Mouse (Mus musculus) limb, embryonic 10.5 days (tissue): ENCODE data around the gene Gon4l. TPM values are rescaled to one million over a fixed set of nuclear protein-coding genes. Genes with fewer than 3 reads are reported as not detected.

Experiments
- DNase-seq: peaks from one replicate; pipeline ENCODE4 v3.0.0-alpha.2; 2017; ENCODE audit warnings: low spot score
- H3K27ac ChIP-seq: fragments of 300-500 bp; sonication (generic); 2 replicates; pipeline ENCODE4 v1.5.1; 2016; ENCODE audit warnings: mild to moderate bottlenecking
- H3K27me3 ChIP-seq: fragments of 300-500 bp; sonication (generic); 2 replicates; pipeline ENCODE4 v1.6.1; 2016; ENCODE audit warnings: low read depth, mild to moderate bottlenecking; ENCODE audit not compliant: poor library complexity, severe bottlenecking
- H3K36me3 ChIP-seq: fragments of 300-500 bp; sonication (generic); 2 replicates; pipeline ENCODE4 v1.6.1; 2016; ENCODE audit warnings: mild to moderate bottlenecking, moderate library complexity
- H3K4me1 ChIP-seq: fragments of 300-500 bp; sonication (generic); 2 replicates; pipeline ENCODE4 v1.6.1; 2016
- H3K4me3 ChIP-seq: fragments of 300-500 bp; sonication (generic); 2 replicates; pipeline ENCODE4 v1.5.1; 2016; ENCODE audit warnings: mild to moderate bottlenecking, moderate library complexity
- H3K9me3 ChIP-seq: fragments of 300-500 bp; sonication (generic); replicated peaks from 2 replicates; pipeline ENCODE4 v1.6.1; 2016; ENCODE audit warnings: mild to moderate bottlenecking
- polyA plus RNA-seq: library from polyadenylated mRNA; unstranded; fragments of >200 nt; fragmentation: Nextera tagmentation; extraction: Ambion mirVana; gene quantifications from 2 replicates; pipeline ENCODE4 v1.2.1, GENCODE M21; 2016

Gon4l gene
- polyA plus RNA-seq, 1 experiment from 2014 or later, result 18.5 TPM

DNA sequence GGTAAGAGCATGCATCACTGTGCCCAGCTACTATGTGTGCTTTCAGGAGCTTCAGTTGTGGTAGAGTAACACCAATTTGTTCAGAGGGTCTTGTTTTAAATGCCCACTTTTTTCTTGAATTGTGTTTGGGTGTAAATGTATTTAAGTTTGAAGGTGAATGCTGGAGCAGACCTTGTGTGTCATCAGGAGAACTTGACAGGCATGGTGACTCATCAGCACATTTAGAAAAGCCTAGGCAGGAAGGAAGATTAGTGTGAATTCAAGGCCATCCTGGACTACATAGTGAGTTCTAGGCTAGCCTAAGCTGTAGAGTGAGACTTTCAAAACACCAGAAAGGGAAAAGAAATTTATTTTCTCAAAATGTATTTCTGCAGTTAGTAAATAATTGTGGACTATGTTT, 118.7 kb downstream of the Gon4l start:
- Histone ChIP-seq H3K9me3 (no peaks in the 10 kb centered on the region), H3K4me3 (no peak overlapping the region), H3K4me1 (peaks cover 14% of the 10 kb centered on the region), H3K27me3 (no peaks in the 10 kb centered on the region), H3K27ac (no peak overlapping the region), H3K36me3 (peaks cover 3% of the 10 kb centered on the region; the same call in 1 of the 2 replicates)
- DNase-seq, result no peak

Other genes starting within 250 kb of the Gon4l start
- gene Arhgef2, start 229.3 kb upstream of the Gon4l start, polyA plus RNA-seq, result 103 and 119 TPM in 2 replicates
- not detected in 2 replicates for gene Rxfp4, start 182.1 kb upstream of the Gon4l start, polyA plus RNA-seq
- gene Khdc4, start 149.4 kb upstream of the Gon4l start, polyA plus RNA-seq, result 103 and 111 TPM in 2 replicates
- gene Rit1, start 118.4 kb upstream of the Gon4l start, polyA plus RNA-seq, result 26.8 and 28.4 TPM in 2 replicates
- gene Syt11, start 60.1 kb upstream of the Gon4l start, polyA plus RNA-seq, result 15.1 and 28.1 TPM in 2 replicates
- gene Msto1, start 78.8 kb downstream of the Gon4l start, polyA plus RNA-seq, result 57.4 and 67.0 TPM in 2 replicates
- gene Ash1l, start 115.4 kb downstream of the Gon4l start, polyA plus RNA-seq, result 13.4 and 17.3 TPM in 2 replicates
- 160 and 173 TPM in 2 replicates for gene Dap3, start 116.0 kb downstream of the Gon4l start, polyA plus RNA-seq